Mouse (Mus musculus): Measurements from ENCODE around the gene Tfr2.

Gene Tfr2

DNA sequence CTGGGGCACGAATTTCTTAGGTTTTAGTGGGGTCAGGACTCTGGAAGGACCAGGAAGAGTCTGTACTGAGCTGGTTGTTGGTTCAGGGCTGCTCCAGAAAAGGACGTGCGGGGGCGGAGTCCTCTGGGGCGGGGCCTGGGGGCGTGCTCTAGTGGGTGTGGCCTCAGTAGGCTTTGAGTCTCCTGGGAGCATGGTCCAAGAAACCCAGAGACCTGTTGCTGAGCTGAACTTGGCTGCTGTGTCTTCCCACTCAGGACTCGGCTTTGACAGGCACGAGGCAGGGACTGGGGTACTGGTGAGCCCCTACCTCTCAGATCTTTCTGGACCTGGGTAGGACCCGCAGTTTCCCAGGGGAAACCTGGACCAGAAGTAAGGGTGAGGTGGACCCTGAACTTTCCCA lies at the start of gene Tfr2:
Gene Tfr2 (plus strand): TSS at position 176 of the 400 bp plus-strand sequence.
- DNase-seq (ENCODE audit: low spot score): no peak

DNA sequence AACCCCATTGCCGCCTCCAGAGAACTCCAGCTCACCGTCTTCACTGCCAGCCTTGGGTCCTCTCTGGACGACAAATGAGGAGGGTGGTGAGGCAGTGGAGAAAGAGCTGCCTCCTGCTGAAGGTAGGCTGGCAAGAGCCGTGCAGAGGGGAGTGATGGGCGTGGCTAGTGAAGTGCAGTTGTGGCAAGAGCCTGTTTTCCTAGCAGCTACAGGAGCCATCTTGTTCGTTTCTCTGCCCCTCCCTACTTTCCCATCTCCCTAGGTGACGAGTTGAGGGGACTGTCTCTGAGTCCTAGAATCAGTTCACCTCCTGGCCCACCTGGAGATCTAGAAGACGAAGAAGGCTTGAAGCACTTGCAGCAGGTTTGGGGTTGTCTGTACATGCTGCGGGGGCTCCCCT lies 47.8 kb upstream of the Tfr2 start:
- DNase-seq (ENCODE audit: low spot score): no peak

DNA sequence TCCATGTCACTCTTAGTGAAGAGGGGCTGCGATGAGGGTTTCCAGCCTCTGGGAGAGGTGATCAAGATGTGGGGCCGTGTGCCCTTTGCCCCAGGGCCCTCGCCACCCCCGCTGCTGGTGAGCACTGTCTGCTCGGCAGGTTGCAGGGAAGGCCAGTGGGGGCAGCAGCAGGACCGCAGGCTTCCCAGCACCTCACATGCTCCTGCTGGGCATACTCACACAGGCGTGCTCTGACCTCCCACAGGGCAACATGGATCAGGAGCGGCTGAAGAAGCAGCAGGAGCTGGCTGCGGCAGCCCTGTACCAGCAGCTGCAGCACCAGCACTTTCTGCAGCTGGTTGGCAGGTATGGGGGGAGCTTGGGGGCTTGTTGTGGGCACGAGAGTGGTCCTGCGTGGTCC lies 46.9 kb upstream of the Tfr2 start:
- DNase-seq (ENCODE audit: low spot score): no peak

DNA sequence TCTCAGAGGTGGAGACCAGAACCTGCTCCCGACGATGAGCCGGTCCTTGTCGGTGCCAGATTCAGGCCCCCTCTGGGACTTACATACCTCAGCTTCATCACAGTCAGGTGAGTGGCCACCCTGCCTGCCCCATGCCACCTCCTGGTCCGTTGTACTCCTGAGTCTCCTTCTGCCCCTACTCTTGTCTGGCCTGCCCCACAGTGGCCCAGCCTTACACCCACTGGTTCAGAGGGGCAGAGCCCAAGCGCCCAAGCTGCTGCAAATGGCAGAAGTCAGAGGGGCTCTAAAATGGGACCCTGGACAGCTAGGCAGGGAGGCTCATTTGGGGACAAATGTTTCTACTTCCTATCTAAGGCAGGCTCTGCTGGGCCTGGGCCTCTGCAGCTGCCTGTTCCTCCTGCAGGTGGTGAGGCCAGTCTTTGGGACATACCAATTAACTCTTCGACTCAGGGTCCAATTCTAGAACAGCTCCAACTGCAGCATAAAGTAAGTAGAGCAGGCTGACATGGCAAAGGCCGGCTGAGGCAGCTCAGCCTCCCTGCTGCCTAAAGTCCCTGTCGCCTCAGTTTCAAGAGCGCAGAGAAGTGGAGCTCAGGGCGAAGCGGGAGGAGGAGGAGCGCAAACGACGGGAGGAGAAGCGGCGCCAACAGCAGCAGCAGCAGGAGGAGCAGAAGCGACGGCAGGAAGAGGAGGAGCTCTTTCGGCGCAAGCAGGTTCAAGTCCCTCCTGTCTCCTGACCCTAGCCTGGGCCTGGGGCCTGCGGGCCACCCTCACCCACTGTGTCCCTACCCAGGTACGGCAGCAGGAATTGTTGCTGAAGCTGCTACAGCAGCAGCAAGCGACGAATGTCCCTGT lies 46.0 kb upstream of the Tfr2 start:
- DNase-seq (ENCODE audit: low spot score): no peak

DNA sequence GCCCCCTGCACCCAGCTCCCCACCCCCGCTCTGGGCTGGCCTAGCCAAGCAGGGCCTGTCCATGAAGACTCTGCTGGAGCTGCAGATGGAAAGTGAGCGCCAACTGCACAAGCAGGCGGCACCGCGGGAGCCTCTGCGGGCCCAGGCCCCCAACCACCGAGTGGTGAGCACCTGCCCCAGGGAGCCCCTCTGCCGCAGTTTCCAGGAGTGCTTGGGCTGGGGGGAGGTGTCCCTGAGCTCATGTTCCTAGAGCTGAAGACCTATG lies 45.5 kb upstream of the Tfr2 start:
- no peak for DNase-seq (ENCODE audit: low spot score)

DNA sequence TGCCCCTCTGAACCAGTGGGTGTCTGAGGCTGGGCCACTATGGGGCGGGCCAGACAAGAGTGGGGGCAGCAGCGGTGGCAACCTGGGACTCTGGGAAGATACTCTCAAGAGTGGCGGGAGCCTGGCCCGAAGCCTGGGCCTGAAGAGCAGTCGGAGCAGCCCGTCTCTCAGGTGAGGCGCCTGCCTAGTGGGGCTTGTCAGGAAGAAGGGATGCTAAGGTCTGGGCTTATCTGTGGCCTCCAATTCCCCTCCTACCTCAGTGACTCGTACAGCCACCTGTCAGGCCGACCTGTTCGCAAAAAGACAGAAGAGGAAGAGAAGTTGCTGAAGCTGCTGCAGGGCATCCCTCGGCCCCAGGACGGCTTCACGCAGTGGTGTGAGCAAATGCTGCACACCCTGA lies 45.0 kb upstream of the Tfr2 start:
- DNase-seq (ENCODE audit: low spot score): no peak

DNA sequence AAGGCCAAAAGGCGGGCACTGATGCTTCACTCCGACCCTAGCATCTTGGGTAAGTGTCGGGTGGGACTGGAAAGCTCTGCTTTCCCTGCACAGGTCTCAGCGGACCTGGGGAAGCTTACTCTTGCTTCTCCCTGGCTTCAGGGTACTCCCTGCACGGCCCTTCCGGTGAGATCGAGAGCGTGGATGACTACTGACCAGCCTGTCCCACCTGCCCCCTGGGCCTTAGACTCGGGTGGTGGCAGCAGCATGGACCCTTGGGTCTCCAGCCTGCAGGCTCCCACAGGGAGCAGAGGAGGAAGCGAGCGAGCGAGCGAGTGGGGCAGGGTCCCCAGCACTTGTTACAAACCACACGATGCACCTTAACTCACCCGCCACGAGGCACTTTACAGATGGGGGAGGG lies 44.1 kb upstream of the Tfr2 start:
- no peak for DNase-seq (ENCODE audit: low spot score)

DNA sequence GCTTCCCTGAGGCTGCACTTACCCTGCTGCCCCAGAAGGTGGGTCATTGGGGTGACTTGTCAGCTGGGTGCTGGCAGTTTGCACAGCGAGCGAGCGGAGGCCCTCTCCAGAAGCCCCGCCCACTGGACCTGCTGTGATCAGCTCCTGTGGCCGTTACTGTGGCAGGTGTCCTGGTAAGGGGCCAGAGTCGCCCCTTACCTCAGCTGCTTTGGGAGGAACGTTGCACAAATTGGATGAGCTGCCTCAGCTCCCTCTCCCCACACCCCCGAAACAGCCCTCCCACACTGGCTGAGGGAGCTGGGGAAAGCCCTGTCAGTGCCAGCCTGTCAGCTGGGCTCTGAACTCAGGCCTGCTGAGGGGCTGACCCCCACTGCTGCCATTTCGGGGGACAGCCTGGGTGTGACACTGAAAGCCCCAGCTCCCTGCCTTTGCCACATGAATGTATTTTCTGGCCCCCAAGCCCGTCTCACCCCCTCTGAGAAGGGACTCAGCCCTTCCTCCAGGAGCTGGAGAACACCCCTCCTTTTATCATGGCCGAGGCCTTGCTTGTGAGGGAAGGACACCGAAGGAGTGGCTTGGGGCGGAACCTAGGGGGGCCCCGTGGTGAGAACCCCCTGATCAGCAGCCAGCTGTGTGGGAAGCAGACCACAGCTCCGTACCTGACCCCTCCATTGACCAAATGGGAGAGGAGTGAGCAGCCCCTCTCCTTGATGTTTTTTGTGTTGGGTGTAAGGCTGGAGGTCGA lies 43.3 kb upstream of the Tfr2 start:
- no peak for DNase-seq (ENCODE audit: low spot score)

DNA sequence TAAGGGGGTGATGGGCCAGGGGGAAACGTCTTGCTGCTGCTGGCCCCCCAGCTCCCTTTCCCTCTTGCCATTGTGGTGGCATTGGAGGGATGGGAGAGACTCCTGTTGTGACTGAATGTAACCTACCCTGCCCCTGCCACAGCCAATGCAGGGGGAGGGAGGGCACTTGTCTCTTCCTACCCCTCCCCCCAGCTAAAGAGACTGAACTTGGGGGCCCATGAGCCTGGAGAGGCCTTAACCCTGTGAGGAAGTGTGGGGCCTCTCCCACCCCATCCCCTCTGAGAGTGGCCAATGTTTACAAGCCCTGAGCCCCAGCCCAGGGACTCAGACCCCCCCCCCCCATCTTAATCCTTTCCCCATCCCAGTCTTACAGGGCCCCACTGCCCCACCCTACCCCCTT lies 42.2 kb upstream of the Tfr2 start:
- DNase-seq (ENCODE audit: low spot score): no peak

DNA sequence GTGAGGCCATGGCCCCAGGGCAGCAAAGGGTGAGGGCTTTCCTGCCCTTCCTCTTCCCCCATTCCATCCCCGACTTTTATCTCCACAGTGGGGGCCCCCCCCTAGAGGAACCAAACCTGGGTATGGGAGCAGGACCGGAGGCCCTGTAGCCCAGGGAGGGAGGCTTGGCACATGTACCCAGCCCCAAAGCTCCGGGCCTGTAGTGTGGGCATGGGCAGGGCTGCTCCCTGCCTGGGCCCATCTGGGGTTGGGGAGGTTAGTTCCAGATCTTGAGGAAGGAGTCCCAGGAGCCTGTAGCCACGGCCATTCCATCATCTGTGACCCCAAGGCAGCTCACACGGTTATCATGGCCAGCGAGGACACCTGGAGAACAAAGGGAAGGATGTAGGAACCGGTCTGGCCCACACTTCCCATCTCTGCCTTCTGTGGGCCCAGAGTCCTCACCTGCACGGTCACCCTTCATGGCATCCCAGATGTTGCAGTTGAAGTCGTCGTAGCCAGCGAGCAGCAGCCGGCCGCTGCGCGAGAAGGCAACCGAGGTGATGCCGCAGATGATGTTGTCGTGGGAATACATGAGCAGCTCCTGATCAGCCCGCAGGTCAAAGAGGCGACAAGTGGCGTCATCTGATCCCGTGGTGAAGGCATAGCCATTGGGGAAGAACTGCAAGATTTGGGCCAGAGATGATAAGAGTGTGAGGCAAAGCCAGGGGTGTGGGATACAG lies 41.2 kb upstream of the Tfr2 start:
- no peak for DNase-seq (ENCODE audit: low spot score)

DNA sequence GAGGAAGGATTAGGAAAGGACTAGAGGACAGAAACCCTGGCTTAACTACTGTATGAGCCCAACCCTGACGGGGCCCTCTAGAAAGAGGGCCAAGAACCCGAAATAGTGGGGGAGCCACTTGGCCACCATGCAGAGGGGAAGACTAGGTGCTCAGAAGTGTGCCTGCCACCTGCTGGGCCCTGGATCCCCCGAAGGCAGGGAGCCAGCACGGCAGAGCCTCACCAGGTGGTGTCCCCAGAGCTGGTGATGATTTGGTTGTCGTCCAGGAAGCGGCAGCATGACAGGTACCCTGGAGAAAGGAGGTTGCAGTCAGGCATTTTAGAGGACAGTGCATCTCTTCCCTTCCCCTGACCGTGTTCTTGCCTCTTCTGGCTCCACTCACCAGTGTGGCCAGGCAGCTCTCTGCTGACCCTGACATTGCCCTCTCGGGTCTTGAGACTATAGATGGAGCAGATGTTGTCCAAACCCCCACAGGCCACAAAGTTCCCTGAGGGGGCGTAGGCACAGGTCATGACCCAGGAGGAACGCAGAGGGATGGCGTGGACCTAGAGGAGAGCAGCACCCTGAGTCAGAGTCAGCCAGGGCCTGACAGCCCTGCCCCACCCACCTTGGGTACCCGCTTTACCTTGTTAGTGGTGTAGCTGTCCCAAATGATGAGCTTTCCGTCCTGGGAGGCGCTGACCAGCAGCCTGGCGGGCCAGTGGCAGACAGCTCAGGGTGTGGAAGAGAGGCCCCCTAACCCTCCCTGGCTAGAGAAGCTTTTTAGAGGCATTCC lies 40.2 kb upstream of the Tfr2 start:
- DNase-seq (ENCODE audit: low spot score): peak; percentile 26

DNA sequence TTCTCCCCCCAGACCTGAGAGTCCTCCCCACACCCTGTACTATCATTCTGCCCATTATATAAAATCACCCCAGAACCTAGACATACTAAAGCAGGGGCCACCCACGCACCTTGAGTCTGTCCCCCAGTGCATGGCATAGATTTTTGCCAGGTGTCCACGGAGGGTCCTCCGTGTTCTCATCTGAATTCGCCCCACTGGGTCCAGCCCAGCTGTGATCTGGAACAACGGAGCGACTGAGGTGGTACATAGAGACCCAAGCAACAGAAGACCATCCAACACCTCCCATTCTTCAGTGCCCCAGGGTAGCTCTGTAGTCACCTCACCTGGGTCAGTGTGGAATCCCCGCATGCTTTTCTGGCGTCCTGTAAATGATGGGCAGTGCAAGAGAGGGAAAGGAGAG lies 39.6 kb upstream of the Tfr2 start:
- no peak for DNase-seq (ENCODE audit: low spot score)

DNA sequence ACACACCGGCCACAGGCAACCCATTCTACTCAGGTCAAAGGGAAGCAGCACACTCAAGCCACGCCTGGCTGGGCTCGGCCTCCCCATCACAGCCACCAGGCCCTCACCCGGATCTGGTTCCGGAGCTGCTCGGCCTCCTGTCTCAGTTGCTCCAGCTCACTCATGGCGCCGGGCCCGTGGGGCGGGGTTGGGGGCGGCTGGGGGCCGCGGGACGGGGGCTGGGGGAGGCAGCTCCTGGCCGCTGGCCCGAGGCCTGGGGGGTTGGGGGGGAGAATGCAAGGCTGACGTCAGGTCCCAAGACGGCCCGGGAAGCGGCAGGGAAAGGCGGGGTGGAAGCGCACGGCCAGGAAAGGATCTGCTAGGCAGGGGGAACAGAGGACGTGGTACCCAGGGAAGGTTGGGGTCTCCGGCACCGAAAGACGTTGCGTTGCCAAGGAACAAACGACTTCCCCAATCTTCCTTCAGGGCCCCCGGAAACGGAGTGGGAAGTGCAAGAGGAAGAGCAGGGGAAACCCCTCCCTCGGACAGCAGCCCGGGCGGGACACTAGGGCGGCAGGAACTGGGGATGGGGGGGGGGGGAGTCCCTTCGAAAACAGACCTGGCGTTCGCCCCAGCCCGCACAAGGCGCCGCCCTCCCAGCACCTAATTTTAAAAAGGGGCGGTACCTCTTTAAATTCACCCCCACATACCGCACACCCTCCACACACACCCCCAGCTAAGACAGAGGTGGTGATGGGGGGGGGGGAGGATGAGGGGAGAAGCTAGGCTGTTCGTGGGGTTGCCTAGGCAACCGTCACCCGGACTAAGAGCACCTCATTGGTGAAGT lies 38.8 kb upstream of the Tfr2 start:
- DNase-seq (ENCODE audit: low spot score): peak; percentile 81

DNA sequence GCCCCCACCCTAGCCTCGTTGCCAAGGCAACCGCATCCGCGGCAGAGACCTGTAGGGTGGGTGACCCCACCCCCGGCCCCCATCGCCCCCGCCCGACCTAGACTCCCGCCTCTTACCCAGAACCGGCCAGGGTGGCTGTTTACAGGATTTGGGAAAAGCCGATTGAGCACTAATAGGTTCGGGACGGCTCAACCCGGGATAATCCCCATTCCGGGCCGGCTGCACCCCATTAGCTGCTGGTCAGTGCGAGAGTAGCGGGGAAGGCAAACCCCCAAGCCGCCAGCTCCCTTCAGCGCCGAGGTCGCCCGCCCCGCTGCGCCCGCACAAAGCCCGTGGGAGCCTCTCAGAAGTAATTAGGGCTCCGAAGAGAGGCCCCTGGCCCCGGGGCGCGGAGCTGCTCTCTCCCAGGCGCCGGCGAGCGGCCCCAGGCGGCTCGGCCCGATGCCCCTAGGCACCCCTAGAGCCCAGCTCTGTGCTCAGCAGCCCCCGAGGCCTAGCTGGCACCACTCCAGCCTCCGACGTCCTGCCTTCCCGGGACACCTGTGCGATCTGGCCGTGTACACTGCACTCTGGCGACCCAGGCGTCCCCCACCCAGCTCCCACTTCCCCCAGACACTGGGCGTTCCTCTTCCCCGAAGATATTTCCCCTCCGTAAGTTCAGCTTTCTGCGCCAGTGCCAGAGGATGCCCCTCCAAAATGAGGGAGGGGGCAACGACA lies 38.1 kb upstream of the Tfr2 start:
- DNase-seq (ENCODE audit: low spot score): peak; percentile 70

DNA sequence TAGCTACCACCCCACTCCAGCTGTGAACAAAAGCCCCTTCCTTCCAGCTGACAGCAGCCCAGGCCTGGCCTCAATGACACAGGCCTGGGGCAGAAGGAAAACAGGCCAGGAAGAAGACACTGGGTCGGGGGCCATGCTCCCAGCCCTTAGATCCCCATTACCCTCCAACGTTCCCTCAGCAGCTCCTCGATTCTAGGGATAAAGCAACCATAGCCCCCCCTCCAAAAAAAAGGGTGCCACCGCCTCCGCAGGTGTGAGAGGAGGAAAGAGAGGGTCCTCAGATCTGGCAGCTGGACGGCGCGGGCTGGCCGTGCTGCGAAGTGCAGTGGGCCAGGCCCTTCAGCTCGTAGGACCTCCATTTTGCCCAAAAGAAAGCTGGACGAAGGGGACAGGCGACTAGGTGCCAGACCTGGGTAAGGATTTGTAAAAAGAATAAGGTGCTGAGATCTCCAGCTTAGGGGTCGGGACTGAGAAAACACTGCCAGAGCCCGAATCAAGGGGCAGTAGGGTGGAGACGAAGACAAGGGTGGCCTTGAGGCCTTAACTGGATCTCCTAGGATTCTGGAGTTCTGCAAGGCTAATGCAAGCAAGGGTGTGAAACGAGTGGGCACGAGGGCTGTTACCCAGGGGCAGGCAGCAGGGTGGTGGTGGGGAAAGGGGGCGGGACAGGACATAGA lies 37.4 kb upstream of the Tfr2 start:
- DNase-seq (ENCODE audit: low spot score): no peak

DNA sequence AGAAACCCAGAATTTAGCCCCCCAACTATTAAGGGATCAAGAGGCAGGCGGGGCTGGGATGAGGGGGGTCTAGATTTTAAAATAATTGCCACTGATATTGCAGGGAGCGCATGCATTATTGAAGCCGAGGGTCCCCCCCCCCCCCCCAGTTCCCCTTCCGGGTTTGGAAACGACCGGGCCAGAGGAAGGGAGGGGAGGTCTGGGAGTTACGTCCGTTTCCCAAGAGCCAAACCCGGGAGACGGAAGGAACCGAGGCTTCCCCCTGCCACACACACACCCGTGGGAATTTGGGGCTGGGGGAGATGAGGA lies 36.9 kb upstream of the Tfr2 start:
- no peak for DNase-seq (ENCODE audit: low spot score)

DNA sequence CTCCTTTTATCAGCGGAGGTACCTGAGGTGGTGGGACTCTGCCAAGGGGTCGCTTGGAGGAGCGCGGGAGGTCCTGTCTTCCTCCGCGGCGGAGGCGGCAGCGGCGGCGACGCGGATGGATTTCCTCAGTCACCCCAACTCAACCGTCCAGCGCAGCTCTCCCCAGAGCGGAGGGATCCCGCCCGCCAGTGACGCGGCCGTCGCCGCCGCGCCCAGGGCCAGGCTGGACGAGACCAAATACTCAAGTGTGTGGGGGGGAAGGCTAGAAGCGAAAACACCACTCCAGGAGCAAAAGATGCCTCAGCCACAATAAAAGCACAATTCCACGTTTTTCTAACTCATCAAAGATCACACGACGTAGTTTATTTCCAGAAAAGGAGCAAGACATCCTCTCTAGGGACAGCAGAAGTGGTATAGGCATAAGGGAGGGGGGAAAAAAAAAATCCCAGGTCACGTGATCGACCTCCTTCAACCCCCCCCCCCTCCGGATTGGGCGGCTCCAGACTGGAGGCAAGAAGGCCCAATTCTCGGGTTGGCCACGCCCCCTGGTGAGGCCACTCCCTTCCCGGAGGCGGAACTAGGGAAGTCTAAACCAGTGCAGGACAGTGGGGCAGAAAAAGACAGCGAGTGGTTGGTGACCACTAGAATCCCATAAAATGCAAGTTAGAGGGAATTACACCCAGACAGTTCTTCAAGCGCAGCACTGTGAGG lies 36.4 kb upstream of the Tfr2 start, which contains the start of the genes Epo and Gnb2:
Gene Epo (minus strand): TSS at position 126 of the 711 bp plus-strand sequence.
Gene Gnb2 (minus strand): TSS at position 394 of the 711 bp plus-strand sequence.
- peak; percentile 99 for DNase-seq (ENCODE audit: low spot score)

DNA sequence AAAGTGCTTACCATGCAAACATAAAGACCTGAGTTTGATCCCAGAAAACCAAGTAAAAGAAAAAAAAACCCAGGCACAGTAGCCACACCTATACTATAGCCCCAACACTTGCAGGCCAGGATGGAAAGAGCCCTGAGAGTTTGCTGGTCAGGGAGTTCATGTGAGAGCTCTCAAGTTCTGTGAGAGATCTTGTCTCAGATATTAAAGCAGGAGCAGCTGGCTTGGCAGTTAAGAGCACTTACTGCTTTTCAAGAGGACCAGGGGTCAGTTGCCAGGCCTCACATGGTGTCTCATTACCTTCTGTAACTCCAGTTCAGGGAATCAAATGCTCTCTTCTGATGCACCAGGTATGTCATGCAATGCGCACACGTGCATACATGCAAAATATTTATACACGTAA lies 34.9 kb upstream of the Tfr2 start:
- DNase-seq (ENCODE audit: low spot score): no peak

DNA sequence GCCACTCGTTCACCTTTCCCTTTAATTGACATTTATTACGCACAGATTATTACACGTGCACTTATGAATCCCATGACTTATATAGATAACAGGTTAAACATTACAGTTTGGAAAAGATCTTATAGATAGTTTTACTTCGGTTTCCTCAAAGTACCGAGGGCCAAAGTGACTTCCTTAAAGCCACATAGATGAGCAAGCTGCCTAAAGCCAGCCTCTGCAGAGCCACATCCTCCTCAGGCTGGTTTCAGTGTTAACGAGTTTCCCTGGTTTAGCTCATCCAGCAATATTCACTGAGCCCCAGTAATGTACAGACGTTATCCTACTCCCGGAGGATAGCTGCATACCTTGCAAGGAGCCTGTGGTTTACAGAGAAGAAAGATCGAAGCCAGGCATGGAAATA lies 34.3 kb upstream of the Tfr2 start:
- no peak for DNase-seq (ENCODE audit: low spot score)

DNA sequence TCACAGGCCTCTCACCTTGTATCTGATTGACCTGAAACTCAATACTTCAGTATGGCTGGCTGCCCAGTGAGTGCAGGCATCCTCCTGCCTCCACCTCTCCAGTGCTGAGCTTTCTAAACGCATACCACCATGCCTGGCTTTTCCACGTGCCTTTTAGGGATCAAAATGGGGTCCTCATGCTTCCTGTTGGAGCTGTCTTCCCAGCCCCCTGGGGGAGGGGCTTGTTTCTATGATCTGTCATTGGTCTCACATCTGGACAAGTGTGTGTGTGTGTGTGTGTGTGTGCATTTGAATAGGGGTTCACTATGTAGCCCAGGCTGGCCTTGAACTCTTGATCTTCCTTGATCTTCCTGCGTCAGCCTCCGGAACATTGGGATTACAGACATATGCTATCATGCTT lies 32.2 kb upstream of the Tfr2 start:
- DNase-seq (ENCODE audit: low spot score): no peak

Data from layer of hippocampus, adult 11-12 months (tissue).